Mouse (Mus musculus): ENCODE results near the gene Smtnl1. TPM values are rescaled to one million over a fixed set of nuclear protein-coding genes. Genes with fewer than 3 reads are reported as not detected.
A peak's percentile ranks its signal among the peaks of the same experiment; 100 is the strongest.

The Smtnl1 gene
- polyA plus RNA-seq, 1 experiment from 2014 or later, result 0.27 TPM

- Histone ChIP-seq H3K36me3 (replicated peaks) (peaks cover 29% of the 10 kb centered on the region), H3K27me3 (replicated peaks; ENCODE audit: low read depth, poor library complexity, severe bottlenecking) (peaks cover 5% of the 10 kb centered on the region; the same call in 1 of the 2 replicates), H3K27ac (replicated peaks) (no peak overlapping the region), H3K9me3 (no peaks in the 10 kb centered on the region), H3K4me3 (no peak overlapping the region), H3K4me1 (peaks cover 14% of the 10 kb centered on the region)
- 39% methylated on average over 10 of the region's 10 CpGs for WGBS
- peak; percentile 85 for DNase-seq (ENCODE audit: low spot score)
Observed at GRCm38 (mm10) chr2:84831666-84832391, 9.4 kb upstream of the Smtnl1 start.

GRCm38 (mm10) chr2:84827283-84827920 is 5.0 kb upstream of the Smtnl1 start:
- peak overlapping the region; percentile 80 for H3K27ac ChIP-seq (replicated peaks)

GRCm38 (mm10) chr2:84826488-84827282 is 4.2 kb upstream of the Smtnl1 start, which contains the start of gene Timm10:
Timm10 (plus strand) TSS chr2:84826997.
- Histone ChIP-seq H3K4me1 (peaks cover 32% of the 10 kb centered on the region), H3K36me3 (replicated peaks) (peaks cover 29% of the 10 kb centered on the region), H3K27me3 (replicated peaks; ENCODE audit: low read depth, poor library complexity, severe bottlenecking) (no peaks in the 10 kb centered on the region), H3K4me3 (peak within 1 kb of the TSS; percentile 93), H3K27ac (replicated peaks) (peak within 1 kb of the TSS; percentile 80), H3K9me3 (no peaks in the 10 kb centered on the region)
- peak; percentile 92 for DNase-seq (ENCODE audit: low spot score)
- WGBS, result under 1% methylated on average over 34 of the region's 34 CpGs

More at GRCm38 (mm10) chr2:84827283-84827920, 5.0 kb upstream of the Smtnl1 start:
- Histone ChIP-seq H3K9me3 (no peaks in the 10 kb centered on the region), H3K4me3 (peak overlapping the region; percentile 93), H3K27me3 (replicated peaks; ENCODE audit: low read depth, poor library complexity, severe bottlenecking) (no peaks in the 10 kb centered on the region), H3K4me1 (peaks cover 31% of the 10 kb centered on the region), H3K36me3 (replicated peaks) (peaks cover 29% of the 10 kb centered on the region)
- under 1% methylated on average over 29 of the region's 29 CpGs for WGBS
- peak; percentile 37 for DNase-seq (ENCODE audit: low spot score)

- Histone ChIP-seq H3K4me1 (peaks cover 31% of the 10 kb centered on the region), H3K36me3 (replicated peaks) (peaks cover under 1% of the 10 kb centered on the region; the same call in 1 of the 2 replicates), H3K9me3 (no peaks in the 10 kb centered on the region), H3K4me3 (no peak overlapping the region), H3K27me3 (replicated peaks; ENCODE audit: low read depth, poor library complexity, severe bottlenecking) (peaks cover 9% of the 10 kb centered on the region), H3K27ac (replicated peaks) (no peak overlapping the region)
- peak; percentile 20 for DNase-seq (ENCODE audit: low spot score)
- WGBS, result 42% methylated on average over 2 of the region's 2 CpGs
Observed at GRCm38 (mm10) chr2:84823237-84823636, 785 bp upstream of the Smtnl1 start.

GRCm38 (mm10) chr2:84819861-84820260 is 2.6 kb downstream of the Smtnl1 start:
- H3K9me3 ChIP-seq, result no peaks in the 10 kb centered on the region
- H3K27me3 ChIP-seq (replicated peaks; ENCODE audit: low read depth, poor library complexity, severe bottlenecking), result peaks cover 9% of the 10 kb centered on the region
- no peaks in the 10 kb centered on the region for H3K36me3 ChIP-seq (replicated peaks)
- no peak overlapping the region for H3K27ac ChIP-seq (replicated peaks)
- peaks cover 18% of the 10 kb centered on the region for H3K4me1 ChIP-seq
- no peak for DNase-seq (ENCODE audit: low spot score)
- WGBS, result 68% methylated on average over 3 of the region's 3 CpGs
- no peak overlapping the region for H3K4me3 ChIP-seq

GRCm38 (mm10) chr2:84812676-84813075 is 9.8 kb downstream of the Smtnl1 start:
- 80% methylated on average over 6 of the region's 6 CpGs for WGBS
- no peak overlapping the region for H3K27ac ChIP-seq (replicated peaks)
- no peak overlapping the region for H3K4me3 ChIP-seq
- DNase-seq (ENCODE audit: low spot score), result no peak
- H3K4me1 ChIP-seq, result peaks cover 7% of the 10 kb centered on the region
- no peaks in the 10 kb centered on the region for H3K36me3 ChIP-seq (replicated peaks)
- no peaks in the 10 kb centered on the region for H3K9me3 ChIP-seq
- no peaks in the 10 kb centered on the region for H3K27me3 ChIP-seq (replicated peaks; ENCODE audit: low read depth, poor library complexity, severe bottlenecking)

- H3K27ac ChIP-seq (replicated peaks), result no peak overlapping the region
- peaks cover 7% of the 10 kb centered on the region for H3K4me1 ChIP-seq
- no peak for DNase-seq (ENCODE audit: low spot score)
Observed at GRCm38 (mm10) chr2:84811880-84812279, 10.6 kb downstream of the Smtnl1 start.

GRCm38 (mm10) chr2:84810886-84811577 is 11.4 kb downstream of the Smtnl1 start:
- peaks cover 7% of the 10 kb centered on the region for H3K4me1 ChIP-seq
- H3K27ac ChIP-seq (replicated peaks), result peak overlapping the region; percentile 63
- peak overlapping the region; percentile 47 for H3K4me3 ChIP-seq
- H3K9me3 ChIP-seq, result no peaks in the 10 kb centered on the region
- DNase-seq (ENCODE audit: low spot score), result peak; percentile 90
- H3K27me3 ChIP-seq (replicated peaks; ENCODE audit: low read depth, poor library complexity, severe bottlenecking), result no peaks in the 10 kb centered on the region
- whole genome bisulfite sequencing, result 38% methylated on average over 26 of the region's 26 CpGs
- no peaks in the 10 kb centered on the region for H3K36me3 ChIP-seq (replicated peaks)

More at GRCm38 (mm10) chr2:84811880-84812279, 10.6 kb downstream of the Smtnl1 start:
- Histone ChIP-seq H3K9me3 (no peaks in the 10 kb centered on the region), H3K27me3 (replicated peaks; ENCODE audit: low read depth, poor library complexity, severe bottlenecking) (no peaks in the 10 kb centered on the region), H3K36me3 (replicated peaks) (no peaks in the 10 kb centered on the region), H3K4me3 (no peak overlapping the region)
- WGBS, result 82% methylated on average over 7 of the region's 7 CpGs

- Histone ChIP-seq H3K9me3 (no peaks in the 10 kb centered on the region), H3K27ac (replicated peaks) (0 out of 2 replicates have a peak overlapping the region, but pooled peaks have one; percentile 3), H3K4me3 (peak overlapping the region; percentile 47; the same call in 1 of the 2 replicates), H3K36me3 (replicated peaks) (no peaks in the 10 kb centered on the region), H3K4me1 (peaks cover 7% of the 10 kb centered on the region), H3K27me3 (replicated peaks; ENCODE audit: low read depth, poor library complexity, severe bottlenecking) (no peaks in the 10 kb centered on the region)
- DNase-seq (ENCODE audit: low spot score), result no peak
- 76% methylated on average over 6 of the region's 6 CpGs for WGBS
Observed at GRCm38 (mm10) chr2:84810526-84810885, 11.9 kb downstream of the Smtnl1 start.

- no peak for DNase-seq (ENCODE audit: low spot score)
Observed at GRCm38 (mm10) chr2:84809330-84809729, 13.1 kb downstream of the Smtnl1 start.

GRCm38 (mm10) chr2:84806546-84806945 is 15.9 kb downstream of the Smtnl1 start:
- no peaks in the 10 kb centered on the region for H3K36me3 ChIP-seq (replicated peaks)
- no peaks in the 10 kb centered on the region for H3K9me3 ChIP-seq
- no peak overlapping the region for H3K27ac ChIP-seq (replicated peaks)
- H3K4me3 ChIP-seq, result no peak overlapping the region
- H3K4me1 ChIP-seq, result peaks cover 7% of the 10 kb centered on the region
- no peaks in the 10 kb centered on the region for H3K27me3 ChIP-seq (replicated peaks; ENCODE audit: low read depth, poor library complexity, severe bottlenecking)
- 67% methylated on average over 5 of the region's 5 CpGs for WGBS
- no peak for DNase-seq (ENCODE audit: low spot score)

More at GRCm38 (mm10) chr2:84809330-84809729, 13.1 kb downstream of the Smtnl1 start:
- no peak overlapping the region for H3K4me3 ChIP-seq
- H3K9me3 ChIP-seq, result no peaks in the 10 kb centered on the region
- H3K27ac ChIP-seq (replicated peaks), result no peak overlapping the region
- H3K36me3 ChIP-seq (replicated peaks), result no peaks in the 10 kb centered on the region
- H3K27me3 ChIP-seq (replicated peaks; ENCODE audit: low read depth, poor library complexity, severe bottlenecking), result no peaks in the 10 kb centered on the region
- H3K4me1 ChIP-seq, result peaks cover 7% of the 10 kb centered on the region

GRCm38 (mm10) chr2:84803963-84804362 is 18.5 kb downstream of the Smtnl1 start:
- Histone ChIP-seq H3K27me3 (replicated peaks; ENCODE audit: low read depth, poor library complexity, severe bottlenecking) (no peaks in the 10 kb centered on the region), H3K4me1 (0 out of 2 replicates have a peak, but pooled peaks cover 4% of the 10 kb centered on the region), H3K4me3 (no peak overlapping the region), H3K9me3 (no peaks in the 10 kb centered on the region), H3K36me3 (replicated peaks) (no peaks in the 10 kb centered on the region), H3K27ac (replicated peaks) (no peak overlapping the region)
- 88% methylated on average over 7 of the region's 7 CpGs for WGBS
- no peak for DNase-seq (ENCODE audit: low spot score)
